Mouse (Mus musculus) cerebellum, adult 2 months (tissue): ENCODE results near the gene Gltp.

Experiments
- CTCF ChIP-seq: fragments of 200-500 bp; IDR thresholded peaks from 2 replicates; pipeline ENCODE4 v1.5.1; 2011; ENCODE audit warnings: low read depth, mild to moderate bottlenecking, control low read depth, low read length, moderate library complexity, borderline replicate concordance; ENCODE audit not compliant: insufficient read depth
- POLR2A ChIP-seq: fragments of 200-500 bp; IDR thresholded peaks from 2 replicates; pipeline ENCODE4 v1.6.1; 2011; ENCODE audit warnings: low read length, control low read depth, borderline replicate concordance; ENCODE audit not compliant: insufficient read depth

- no peak for TF ChIP-seq POLR2A
- peak; percentile 71 for TF ChIP-seq CTCF
Measured at GRCm38 (mm10) chr5:114731498-114731897, 40.7 kb upstream of the Gltp start.
